In genomic region chr10:27942136-27942535, GRCm38 (mm10) we compare ENCODE assay signal across 25 mouse cellular contexts.
A peak's percentile ranks its signal among the peaks of the same experiment; 100 is the strongest.
DNase-seq lines count a peak whose midpoint lies in the region; ATAC-seq lines count a peak whose summit lies in the region.
"Had no signal": no experiment of that assay in that cellular context is flagged by ENCODE, and none has a peak within 500 bp of the region (broad histone marks: within the 10 kb centered on the region; RNA-seq: fewer than 3 reads in every experiment).

No protein-coding gene starts in this region.

- no peak for ATAC-seq in hindbrain, embryonic 11.5 days (ENCODE audit: low FRiP score)
- ATAC-seq: activated CD4-positive, CD25-positive, alpha-beta regulatory T cell, adult 4 months; intestine, embryonic 15.5 days; midbrain, embryonic 15.5 days had no signal

- H3K4me3 ChIP-seq in hindbrain, embryonic 11.5 days (ENCODE audit: low read depth, low read length), result no peak overlapping the region
- H3K4me3 ChIP-seq: embryonic facial prominence, embryonic 13.5 days; erythroblast, embryonic 14.5 days; forebrain, embryonic 12.5 days; heart, embryonic 15.5 days; hindbrain, embryonic 15.5 days; intestine, embryonic 15.5 days; left cerebral cortex, adult 2 months; midbrain, embryonic 15.5 days; neural tube, embryonic 12.5 days had no signal

- no peak overlapping the region for H3K9ac ChIP-seq in hindbrain, embryonic 11.5 days (ENCODE audit: low read depth, low read length)
- H3K9ac ChIP-seq: embryonic facial prominence, embryonic 13.5 days; forebrain, embryonic 12.5 days; heart, embryonic 15.5 days; hindbrain, embryonic 15.5 days; intestine, embryonic 15.5 days; midbrain, embryonic 15.5 days; neural tube, embryonic 12.5 days had no signal

- H3K9me3 ChIP-seq in hindbrain, embryonic 11.5 days (ENCODE audit: control insufficient read depth, low read length), result no peaks in the 10 kb centered on the region
- H3K9me3 ChIP-seq: embryonic facial prominence, embryonic 13.5 days; forebrain, embryonic 12.5 days; heart, embryonic 15.5 days; hindbrain, embryonic 15.5 days; intestine, embryonic 15.5 days; midbrain, embryonic 15.5 days; neural tube, embryonic 12.5 days had no signal

- H3K36me3 ChIP-seq in hindbrain, embryonic 11.5 days (ENCODE audit: control insufficient read depth, insufficient read depth, low read length), result no peaks in the 10 kb centered on the region
- H3K36me3 ChIP-seq: embryonic facial prominence, embryonic 13.5 days; forebrain, embryonic 12.5 days; heart, embryonic 15.5 days; hindbrain, embryonic 15.5 days; intestine, embryonic 15.5 days; midbrain, embryonic 15.5 days; neural tube, embryonic 12.5 days had no signal

- no peaks in the 10 kb centered on the region for H3K4me1 ChIP-seq in hindbrain, embryonic 11.5 days (replicated peaks; ENCODE audit: control insufficient read depth, insufficient read depth, low read length)
- H3K4me1 ChIP-seq: embryonic facial prominence, embryonic 13.5 days; forebrain, embryonic 12.5 days; hindbrain, embryonic 15.5 days; midbrain, embryonic 15.5 days; neural tube, embryonic 12.5 days had no signal

- WGBS in hindbrain, embryonic 11.5 days, result 89% methylated on average over 5 of the region's 5 CpGs

- no peak overlapping the region for H3K4me2 ChIP-seq in hindbrain, embryonic 11.5 days (replicated peaks; ENCODE audit: low read depth, low read length)
- H3K4me2 ChIP-seq: embryonic facial prominence, embryonic 13.5 days; forebrain, embryonic 12.5 days; heart, embryonic 15.5 days; hindbrain, embryonic 15.5 days; intestine, embryonic 15.5 days; midbrain, embryonic 15.5 days; neural tube, embryonic 12.5 days had no signal

- H3K27me3 ChIP-seq in hindbrain, embryonic 11.5 days (ENCODE audit: control insufficient read depth, insufficient read depth, low read length), result no peaks in the 10 kb centered on the region
- H3K27me3 ChIP-seq: embryonic facial prominence, embryonic 13.5 days; forebrain, embryonic 12.5 days; heart, embryonic 15.5 days; hindbrain, embryonic 15.5 days; intestine, embryonic 15.5 days; midbrain, embryonic 15.5 days; neural tube, embryonic 12.5 days had no signal

- peak; percentile 24 to 60 for DNase-seq in kidney, adult 8-10 months
- DNase-seq in kidney, postnatal 4 days, result no peak
- peak; percentile 3 to 8 for DNase-seq in left cerebral cortex, postnatal 25 days (ENCODE audit: low spot score in 2 of 2)
- no peak for DNase-seq in left cerebral cortex, postnatal 14 days (ENCODE audit: low spot score in 2 of 2)
- DNase-seq in kidney, postnatal 25 days, result peak; percentile 20 to 65
- no peak for DNase-seq in thymus, postnatal 4 days
- DNase-seq in hindbrain, embryonic 11.5 days (ENCODE audit: low spot score), result no peak
- DNase-seq: adrenal gland, adult 8-10 months; cerebellum, adult 2 months; cerebellum, postnatal 36 days; embryo, embryonic 11 days; heart, postnatal 36 days; lung, postnatal 4 days; right cerebral cortex, postnatal 25 days; thymus, postnatal 14 days had no signal

- intact Hi-C loops in left cerebral cortex, postnatal 25 days (cut with DNase I), result no loop called here
- intact Hi-C loops in left cerebral cortex, postnatal 14 days (cut with DNase I), result no loop called here

- no peak overlapping the region for H3K27ac ChIP-seq in hindbrain, embryonic 11.5 days (ENCODE audit: low read depth, low read length)
- H3K27ac ChIP-seq: embryonic facial prominence, embryonic 13.5 days; forebrain, embryonic 12.5 days; heart, embryonic 15.5 days; hindbrain, embryonic 15.5 days; intestine, embryonic 15.5 days; left cerebral cortex, adult 2 months; midbrain, embryonic 15.5 days; neural tube, embryonic 12.5 days had no signal

Comparison
In these comparisons a context has a peak if more than half of its experiments do, and no peak if none do; other contexts are left out.
1. DNase-seq: peak in kidney, adult 8-10 months (2 of 2), left cerebral cortex, postnatal 25 days (2 of 2) and kidney, postnatal 25 days (2 of 2); none in kidney, postnatal 4 days (0 of 2), left cerebral cortex, postnatal 14 days (0 of 2), thymus, postnatal 4 days (single experiment) and hindbrain, embryonic 11.5 days (single experiment).